Mouse (Mus musculus) cerebellum, adult 11-12 months (tissue): ENCODE results near the gene Serpina12.

Source experiments
- DNase-seq: peaks from one replicate; pipeline ENCODE4 v3.0.0; 2022

Serpina12 gene

DNA sequence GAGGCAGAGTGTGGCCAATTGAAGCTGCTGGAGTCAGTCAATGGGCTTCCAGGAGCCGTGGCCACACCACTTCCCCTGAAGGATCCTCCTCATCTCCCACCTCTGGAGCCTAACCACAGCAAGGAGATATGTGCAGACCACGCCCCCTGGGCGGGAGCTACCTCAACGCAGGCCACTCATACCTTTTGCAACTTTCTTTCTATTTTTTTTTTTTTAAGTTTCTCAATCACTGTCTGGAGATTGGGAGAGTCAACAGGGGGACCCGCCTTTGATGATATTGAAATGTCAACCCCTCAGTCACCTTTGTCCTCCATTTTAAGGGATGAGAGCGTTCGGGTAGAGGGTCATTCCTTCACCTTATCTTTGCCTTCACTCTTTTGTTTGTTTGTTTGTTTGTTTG lies at the start of gene Serpina12:
TSS of gene Serpina12 (minus strand) at position 101 of the 400 bp plus-strand sequence.
- DNase-seq, result no peak

DNA sequence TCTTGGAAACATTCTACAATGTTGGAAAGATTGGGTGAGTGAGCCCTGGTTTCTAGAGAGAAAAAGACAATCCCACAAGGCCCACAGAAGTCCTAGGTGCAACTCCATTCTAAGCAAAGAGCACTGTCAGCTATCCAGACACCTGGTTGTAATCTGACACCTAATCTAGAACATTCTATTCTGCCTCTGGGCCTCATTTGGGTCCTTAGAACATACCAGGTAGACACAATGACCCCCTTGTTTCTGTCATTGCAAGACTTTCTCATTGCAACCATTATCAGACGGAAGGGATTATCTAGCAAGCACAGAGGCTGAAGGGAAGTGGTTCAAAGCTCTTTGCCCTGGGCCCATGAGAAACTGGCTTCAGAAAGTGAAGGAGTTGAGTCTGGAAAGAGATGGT lies 47.1 kb upstream of the Serpina12 start:
- no peak for DNase-seq

DNA sequence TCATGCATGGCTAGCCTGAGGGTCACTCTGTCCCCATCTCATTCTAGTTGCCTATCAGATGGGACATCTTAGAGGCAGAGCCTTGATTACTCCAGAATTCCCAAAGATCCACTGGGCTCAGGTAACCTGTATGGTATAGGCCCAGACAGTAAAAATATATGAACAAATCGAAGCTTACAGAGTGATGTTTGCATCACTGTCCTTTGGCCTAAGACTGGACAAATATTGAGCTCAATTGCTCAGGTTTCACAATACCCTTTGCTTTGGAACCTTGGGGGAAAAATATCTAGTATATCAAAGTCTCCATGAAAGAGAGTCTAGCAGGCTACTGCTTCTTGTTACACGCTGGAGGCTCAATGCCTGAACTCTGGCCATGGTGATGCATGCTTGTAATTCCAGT lies 45.9 kb upstream of the Serpina12 start:
- no peak for DNase-seq

DNA sequence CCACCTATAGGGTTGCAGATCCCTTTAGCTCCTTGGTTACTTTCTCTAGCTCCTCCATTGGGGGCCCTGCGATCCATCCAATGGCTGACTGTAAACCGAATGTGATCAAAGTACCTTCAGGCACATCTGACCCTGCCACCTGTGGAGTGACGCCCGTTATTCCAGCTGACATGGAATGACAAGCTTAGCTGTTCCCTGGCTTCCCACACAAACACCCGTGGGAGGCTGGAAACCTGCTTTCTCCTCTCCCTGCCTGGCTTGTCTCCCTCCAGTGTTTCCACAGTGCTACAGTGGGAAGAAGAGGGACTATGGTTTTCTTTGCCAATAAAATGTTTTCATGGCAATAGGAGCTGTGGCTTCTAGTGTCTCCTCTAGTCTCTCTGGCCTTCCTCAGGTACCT lies 28.0 kb upstream of the Serpina12 start:
- DNase-seq, result no peak

DNA sequence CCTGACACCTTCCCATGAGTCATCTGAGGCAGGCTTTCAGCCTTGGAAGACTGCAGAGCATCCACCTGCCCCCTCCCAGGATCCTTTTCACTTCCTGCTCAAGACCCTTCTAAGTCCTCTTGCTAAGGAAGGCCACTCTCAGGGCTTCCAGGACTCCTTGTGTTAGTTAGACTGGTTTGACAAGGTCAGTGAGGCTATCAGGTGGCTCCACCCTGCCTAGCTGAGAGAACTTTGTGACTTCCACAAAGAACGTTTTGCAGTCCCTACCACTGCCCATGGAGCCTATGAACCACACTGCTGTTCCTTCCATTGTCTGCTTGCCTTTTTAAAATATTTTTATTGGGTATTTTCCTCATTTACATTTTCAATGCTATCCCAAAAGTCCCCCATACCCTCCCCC lies 27.5 kb upstream of the Serpina12 start:
- no peak for DNase-seq

DNA sequence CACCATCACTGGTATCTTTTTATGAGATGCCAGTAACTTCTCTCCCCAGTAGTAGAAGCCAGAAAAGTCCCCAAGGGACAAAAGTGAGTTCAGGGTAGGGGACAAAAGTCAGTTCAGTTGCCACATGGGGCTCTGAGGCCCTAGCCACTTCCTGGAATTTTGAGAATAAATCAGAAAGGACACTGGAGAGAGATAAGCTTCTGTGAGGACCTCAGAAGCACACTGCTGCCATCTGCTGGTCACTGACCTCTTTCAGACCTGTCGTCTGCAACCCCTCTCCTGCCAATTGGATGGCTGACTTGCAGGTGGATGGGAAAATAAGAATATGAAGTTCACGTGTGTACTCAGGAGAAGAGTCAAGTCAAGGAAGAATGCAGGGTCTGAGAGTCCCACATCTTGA lies 25.4 kb upstream of the Serpina12 start:
- peak; percentile 26 for DNase-seq

DNA sequence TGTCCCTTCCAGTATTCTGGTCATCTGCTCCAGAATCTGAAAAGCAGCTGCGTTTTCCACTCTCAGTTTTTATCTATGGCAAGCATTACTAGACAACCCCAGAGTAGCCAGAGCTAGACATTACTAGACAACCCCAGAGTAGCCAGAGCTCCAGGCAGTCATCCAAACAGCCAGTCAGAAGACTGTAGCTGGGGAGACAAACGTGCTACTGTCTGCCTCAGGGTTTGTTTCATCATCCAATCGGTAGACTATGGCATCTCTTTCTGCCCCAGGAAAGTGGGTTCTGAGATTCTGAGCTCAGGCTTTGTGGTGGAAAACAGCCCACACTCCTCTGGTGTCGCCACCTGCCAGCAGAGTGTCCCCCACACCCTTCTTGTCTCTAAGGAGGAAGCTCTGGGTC lies 23.3 kb upstream of the Serpina12 start:
- peak; percentile 30 for DNase-seq

DNA sequence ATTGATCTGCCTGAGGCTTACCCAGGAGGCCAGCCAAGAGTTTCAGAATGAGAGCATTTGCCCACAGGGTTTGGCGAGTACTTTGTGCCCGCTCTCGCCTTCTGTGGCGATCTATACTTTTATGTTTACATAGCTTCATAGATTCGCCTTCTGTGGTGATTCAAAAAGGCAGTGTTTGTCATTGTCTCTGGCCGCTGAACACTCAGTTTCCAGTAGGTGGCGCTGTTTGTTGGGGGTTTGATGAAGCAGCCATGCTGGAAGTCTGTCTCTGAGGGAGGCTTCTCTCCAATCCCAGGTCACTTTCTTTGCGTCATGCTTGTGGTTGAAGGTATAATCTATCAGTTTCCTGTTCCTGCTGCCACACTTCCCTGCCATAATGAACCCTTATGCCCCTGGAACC lies 22.0 kb upstream of the Serpina12 start:
- peak; percentile 22 for DNase-seq

DNA sequence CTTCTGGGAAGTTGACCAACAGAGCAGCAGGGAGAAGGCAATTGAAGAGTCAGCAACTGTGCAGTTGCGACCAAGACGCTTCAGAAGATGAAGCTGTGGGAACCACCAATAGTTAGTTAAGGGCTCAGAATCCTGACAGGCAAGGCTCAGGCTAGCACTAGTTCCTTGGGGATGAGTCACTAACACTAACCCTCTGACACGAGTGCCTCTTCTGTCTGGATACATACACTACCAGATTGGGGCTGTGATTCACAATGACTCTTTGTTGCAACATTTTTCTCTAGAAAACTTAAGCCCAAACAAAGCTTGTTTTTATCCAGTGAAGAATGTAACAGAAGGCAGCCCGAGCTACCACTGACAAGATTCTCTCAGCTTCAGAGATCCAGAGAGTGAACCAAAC lies 20.8 kb upstream of the Serpina12 start:
- DNase-seq, result no peak

DNA sequence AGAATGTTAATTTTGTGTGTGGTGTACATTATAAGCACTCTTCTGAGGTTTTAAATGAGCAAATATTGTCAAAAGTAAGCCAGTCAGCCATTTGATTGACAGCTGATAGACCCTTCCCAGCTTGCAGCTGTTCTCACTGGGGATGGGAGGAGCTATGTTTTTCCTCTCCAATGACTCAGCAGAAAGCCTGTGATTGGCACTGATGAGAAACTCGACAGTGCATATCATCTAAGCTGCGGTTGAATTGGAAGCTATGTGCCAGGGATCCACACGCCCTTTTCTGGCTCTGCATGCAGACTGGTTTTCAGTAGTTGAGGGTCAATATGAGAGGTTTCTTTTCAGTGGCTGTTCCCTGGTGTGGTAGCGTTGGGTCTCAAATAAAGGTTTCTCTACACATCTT lies 20.3 kb upstream of the Serpina12 start:
- no peak for DNase-seq

DNA sequence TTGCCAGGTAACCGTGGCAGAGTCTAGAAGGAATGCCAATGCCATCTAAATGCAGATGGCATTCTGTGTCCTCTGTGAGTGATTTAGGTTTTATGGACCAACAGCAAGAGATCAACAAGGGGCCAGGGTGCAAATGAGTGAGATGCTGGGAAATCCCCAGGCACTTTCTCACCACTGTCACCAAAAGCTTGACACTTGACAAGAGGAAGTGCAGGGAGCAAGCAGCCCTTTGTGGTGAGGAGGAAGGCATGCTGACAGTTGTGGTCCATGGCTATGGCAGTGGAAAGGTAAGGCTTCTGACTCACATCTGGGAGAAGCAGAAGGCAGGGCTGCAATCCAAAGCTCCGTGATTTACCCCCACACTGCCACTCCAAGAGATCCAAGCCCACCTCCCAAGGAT lies 17.6 kb upstream of the Serpina12 start:
- no peak for DNase-seq

DNA sequence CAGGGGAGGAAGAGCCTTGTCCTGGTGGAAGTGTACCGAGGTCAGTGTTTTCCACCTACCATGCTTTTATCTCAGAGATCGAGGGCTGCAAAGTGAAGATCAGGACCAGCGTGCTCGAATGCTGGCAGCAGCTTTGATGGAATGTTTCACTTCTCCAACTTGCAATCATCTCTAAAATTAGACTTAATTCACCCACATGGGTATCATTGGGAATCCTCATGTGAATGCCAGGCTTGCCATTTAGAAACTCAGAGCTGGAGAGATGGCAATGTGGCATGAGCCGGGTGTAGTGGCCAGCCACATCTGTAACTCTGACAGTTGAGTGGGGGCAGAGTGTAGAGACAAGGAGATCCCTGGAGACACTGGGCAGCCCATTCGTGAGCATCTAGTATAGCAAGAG lies 15.9 kb upstream of the Serpina12 start:
- no peak for DNase-seq

DNA sequence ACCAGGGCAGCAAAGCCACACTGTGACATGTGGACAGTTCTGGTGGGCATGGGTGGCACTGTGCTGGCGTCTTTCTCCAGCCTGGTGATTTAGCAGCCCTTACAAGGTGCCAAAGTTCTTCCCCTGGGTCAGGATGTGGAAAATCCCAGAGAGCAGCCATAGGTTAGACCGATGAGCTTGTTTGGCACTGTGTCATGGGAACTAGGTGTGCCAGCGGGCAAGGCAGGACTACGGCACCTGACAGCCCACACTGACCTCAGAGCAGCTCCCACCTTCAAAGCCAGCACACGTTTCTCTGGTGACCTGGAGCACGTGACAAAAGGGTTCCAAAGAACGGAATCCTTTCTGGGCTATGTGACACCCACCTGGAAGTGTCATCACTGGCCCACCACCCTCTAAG lies 13.3 kb upstream of the Serpina12 start:
- no peak for DNase-seq

DNA sequence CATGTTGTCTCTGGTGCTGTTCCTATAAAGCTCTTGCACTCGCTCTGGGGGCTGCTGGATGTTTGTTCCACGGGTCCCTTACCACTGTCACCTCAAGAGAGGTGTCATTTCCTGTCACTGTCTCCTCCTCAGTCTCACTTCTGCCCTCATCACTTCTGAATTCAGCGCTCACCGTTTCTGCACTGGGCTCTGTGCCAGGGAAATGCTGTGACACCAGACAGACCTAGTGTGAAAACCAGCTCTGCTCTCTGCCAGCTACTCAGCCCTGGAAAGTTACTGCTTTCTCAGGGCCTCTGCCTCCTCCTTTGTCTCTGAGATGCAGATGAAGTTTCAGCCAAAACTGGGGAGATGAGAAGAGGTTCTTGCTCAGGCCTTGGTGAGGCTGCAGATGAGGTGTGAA lies 12.8 kb upstream of the Serpina12 start:
- DNase-seq, result no peak

DNA sequence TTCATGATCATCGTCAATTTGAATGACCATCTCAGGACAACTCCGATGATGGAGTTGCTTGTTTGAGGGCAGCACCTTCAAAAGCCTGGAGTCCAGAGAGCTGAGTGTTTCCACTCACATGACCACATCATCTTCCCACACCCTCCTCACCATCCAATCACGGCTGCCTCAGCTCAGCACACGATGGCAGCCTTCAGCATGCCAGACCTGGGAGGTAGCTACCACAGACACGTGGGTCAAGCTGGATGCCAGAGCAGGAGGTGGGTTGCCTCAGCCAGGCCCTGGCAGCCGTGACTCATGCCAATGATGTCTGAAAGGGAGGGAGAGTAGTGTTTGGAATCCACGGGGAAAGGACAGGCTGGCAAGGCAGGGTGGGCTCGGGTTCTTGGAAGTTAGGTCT lies 11.5 kb upstream of the Serpina12 start:
- no peak for DNase-seq

DNA sequence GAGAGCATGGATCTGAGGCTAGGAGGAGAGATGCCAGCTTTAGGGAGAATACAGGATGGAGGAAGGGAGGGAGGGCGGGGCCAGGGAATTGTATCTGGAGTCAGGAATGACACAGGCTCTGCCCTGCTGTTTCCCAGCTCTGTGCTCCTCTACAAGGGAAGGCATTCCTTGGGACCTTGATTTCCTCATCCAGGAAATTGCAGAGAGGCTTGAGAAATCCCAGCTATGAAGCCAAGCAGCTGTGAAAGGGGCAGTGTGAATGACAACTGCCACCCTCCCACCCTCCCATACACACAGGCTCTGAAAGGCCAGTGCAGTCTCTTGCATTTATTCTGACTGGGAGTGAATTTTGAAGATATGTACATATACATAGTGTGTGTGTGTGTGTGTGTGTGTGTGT lies 9.8 kb upstream of the Serpina12 start:
- no peak for DNase-seq

DNA sequence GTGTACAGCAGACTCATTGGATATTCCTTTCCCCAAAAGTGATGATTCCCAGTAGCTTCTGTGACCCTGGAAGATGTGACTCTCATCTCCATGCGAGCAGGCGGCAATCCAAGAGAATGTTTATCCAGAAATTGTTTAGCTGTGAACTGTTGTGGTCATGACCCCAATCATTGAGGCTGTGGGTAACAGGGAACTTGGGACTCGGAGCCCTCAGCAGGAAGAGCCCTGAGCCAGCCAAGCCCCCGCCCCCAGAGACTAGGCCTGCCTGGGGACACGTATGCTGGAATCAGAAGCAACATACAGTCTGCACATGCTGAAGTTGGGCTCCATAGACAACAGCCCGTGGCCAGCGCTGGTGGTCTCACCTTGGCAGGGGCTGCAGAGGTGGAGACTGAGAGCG lies 1.5 kb upstream of the Serpina12 start:
- no peak for DNase-seq

DNA sequence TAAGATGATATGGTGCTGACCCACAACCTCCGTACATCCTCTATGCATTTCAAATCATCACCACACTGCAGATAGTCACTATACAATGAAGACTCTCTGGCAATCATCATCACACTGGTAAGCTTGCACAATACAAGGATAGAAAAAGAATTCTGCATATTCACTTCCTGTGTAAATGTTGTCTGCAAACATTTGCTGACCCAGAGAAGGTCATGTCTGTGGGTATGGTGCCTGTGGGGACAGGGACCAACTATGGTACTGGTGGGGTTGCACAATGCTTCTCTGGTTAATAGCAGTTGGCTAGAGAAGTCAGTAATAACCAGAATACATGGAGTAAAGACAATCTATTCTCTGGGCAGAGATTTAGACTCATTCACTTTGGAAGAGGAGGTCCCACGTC lies 1.5 kb downstream of the Serpina12 start:
- no peak for DNase-seq

DNA sequence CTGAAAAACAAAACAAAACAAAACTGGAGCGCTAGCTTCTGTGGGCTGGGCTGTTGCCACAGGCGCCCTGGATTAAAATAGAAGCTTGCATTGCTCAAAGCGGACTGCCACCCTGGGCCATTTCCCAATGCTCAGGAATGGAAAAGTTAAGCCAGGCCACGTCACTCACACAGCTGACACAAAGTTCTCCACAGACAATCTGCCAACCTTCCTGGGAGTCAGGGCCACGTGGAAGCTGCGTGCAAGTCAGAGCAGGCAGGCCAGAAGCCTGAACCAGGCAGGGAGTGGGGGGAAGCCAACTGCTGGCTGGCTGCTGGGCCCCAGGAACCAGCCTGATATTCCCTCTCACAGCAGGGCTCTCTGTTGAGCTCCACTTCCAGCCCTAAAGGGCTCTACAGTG lies 2.8 kb downstream of the Serpina12 start:
- peak; percentile 22 for DNase-seq

DNA sequence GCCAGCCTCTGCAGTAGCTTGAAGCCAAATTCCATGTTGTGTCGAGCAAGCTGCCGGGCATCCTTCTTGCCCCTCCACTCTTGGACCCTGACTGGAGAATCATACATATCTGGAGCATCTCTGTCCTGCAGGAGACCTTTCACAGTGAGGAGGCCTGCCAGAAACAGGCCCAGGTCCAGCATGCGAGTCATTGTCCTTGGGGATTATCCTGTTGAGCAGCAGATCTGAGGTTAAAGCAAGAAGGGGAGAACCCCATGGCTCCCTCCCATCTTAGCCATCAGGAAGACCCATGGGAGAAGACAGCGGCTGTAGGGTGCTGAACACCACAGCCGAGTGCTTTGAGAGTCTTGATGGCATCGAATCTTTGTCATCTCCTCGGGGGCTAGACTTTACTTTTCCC lies 6.1 kb downstream of the Serpina12 start:
- no peak for DNase-seq

DNA sequence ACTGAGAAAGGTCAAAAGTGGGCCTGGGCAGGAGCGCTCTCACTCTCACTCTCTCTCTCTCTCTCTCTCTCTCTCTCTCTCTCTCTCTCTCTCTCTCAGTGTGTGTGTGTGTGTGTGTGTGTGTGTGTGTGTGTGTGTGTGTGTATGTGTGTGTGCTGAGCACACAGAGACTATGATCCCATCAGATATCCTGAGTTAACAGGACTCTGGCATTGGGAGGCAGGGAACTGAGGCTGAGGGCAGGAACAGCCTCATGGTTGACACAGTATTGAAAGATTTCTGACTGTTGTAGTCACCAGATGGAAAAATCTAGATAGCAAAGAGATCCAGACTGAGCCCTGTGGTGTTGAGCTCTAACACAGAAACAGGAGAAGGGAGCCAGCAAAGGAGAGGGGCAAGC lies 10.5 kb downstream of the Serpina12 start:
- no peak for DNase-seq

DNA sequence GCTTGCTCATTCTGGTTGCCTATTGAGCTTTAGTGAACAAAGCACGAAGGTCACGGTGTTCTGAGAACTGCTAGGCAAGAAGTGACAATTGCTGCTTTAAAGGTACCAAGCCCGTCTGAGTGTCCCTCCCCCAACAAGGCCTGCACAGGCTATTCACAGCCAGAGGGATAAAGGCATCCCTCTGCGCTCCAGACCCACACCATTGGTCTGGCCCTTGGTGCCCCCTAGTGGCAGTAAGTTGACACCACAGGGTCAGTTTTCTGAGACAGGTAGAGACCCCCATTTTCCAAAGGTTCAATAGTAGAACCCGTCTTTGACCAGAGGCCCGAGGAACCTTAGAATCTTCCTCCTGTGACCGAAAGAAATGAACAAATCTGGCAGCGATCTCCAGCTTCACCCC lies 14.3 kb downstream of the Serpina12 start:
- no peak for DNase-seq

DNA sequence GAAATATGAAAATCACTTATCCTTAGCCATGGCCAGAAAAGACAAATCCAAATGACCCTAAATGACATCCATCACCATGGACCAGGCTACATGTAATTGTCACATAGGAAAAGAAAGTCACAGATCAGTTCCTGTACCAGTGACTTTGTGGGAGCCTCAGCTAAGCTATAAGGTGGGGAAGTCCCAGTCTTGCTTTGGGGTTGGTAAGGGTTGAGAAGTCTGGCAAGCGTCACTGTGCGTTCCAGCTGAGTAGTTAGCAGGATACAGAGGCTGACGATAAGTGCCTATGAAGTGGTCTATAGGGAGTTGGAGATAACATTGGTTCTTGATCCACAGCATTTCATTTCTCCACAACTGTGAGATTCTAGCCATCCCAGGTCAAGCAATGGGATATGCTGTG lies 29.0 kb downstream of the Serpina12 start:
- DNase-seq, result no peak

DNA sequence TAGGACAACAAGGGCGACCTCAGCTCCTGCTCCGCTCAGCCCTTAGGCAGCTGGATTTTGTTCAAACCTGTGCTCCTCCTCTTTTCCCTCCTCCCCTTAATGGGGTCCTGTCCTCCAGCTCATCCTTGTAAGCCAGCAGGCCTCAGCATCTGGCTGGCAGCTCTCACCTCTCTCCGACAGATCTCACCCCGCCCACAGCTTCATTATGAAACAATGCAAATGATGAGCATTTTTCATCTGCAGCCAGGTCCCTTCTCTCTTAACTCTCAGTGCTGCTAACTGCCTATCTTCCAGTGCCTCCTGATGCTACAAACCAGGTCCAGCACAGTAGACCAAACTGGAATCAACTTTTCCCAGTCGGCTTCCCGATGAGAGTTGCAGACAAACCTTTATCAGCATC lies 30.6 kb downstream of the Serpina12 start, which contains the start of gene Serpina9:
TSS of gene Serpina9 (minus strand) at position 136 of the 400 bp plus-strand sequence.
- no peak for DNase-seq

DNA sequence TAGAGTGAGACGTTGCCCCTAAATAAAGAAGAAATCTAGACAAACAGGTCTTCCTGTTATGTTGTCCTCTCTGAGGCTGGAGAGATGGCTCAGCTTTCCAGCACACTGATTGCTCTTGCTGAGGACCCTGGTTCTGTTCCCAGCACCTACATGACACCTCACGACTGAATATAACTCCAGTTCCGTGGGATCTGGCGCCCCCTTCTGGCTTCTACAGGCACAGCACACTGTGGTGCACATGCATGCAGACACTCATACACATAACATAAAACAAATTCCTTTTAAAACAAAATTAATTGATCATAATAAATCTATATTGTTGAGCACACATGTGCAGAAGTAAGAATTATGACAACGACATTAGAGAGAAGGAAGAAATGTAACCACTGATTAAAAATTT lies 39.6 kb downstream of the Serpina12 start:
- no peak for DNase-seq

DNA sequence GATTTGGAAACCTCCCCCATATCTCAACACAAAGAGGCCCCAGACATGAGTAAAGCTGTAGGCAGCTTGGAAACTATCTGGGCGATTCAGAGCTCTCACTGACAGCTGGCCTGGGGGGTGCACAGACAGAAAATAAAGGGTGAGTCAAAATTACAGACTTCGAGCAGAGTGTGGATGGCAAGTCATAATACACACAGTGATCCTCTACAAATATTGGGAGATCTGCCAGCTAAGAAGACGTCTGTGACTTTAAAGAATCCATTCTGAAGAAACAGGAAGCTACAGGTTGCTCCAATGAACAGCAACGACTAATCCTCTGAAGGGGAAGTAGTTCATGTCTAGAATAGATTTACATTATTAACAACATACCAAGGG lies 41.0 kb downstream of the Serpina12 start:
- no peak for DNase-seq
